Mouse (Mus musculus) liver, postnatal 0 days (tissue): ENCODE results near the gene Klf11. TPM values are rescaled to one million over a fixed set of nuclear protein-coding genes. Genes with fewer than 3 reads are reported as not detected.
A peak's percentile ranks its signal among the peaks of the same experiment; 100 is the strongest.

Experiments
- ATAC-seq: fragments of 200-750 bp; cut with Nextera tagmentation; 2 replicates; pipeline ENCODE4 v1.8.0; 2017; ENCODE audit warnings: mild to moderate bottlenecking, moderate library complexity
- DNase-seq: peaks from one replicate; pipeline ENCODE4 v3.0.0-alpha.2; 2016
- H3K27ac ChIP-seq: fragments of 300-500 bp; sonication (generic); 2 replicates; pipeline ENCODE4 v1.5.1; 2014; ENCODE audit warnings: antibody characterized with exemption, moderate library complexity, mild to moderate bottlenecking, low read depth
- H3K27me3 ChIP-seq: fragments of 300-500 bp; sonication (generic); 2 replicates; pipeline ENCODE4 v1.6.1; 2014; ENCODE audit warnings: low read length, control low read depth, mixed read lengths; ENCODE audit not compliant: insufficient read depth
- H3K36me3 ChIP-seq: fragments of 300-500 bp; sonication (generic); replicated peaks from 2 replicates; pipeline ENCODE4 v1.6.1; 2014; ENCODE audit warnings: mild to moderate bottlenecking, control low read depth, low read length, moderate library complexity, mixed read lengths; ENCODE audit not compliant: insufficient read depth
- H3K4me1 ChIP-seq: fragments of 300-500 bp; sonication (generic); 2 replicates; pipeline ENCODE4 v1.6.1; 2014; ENCODE audit warnings: antibody characterized with exemption, mild to moderate bottlenecking, control low read depth; ENCODE audit not compliant: insufficient read depth
- H3K4me2 ChIP-seq: fragments of 300-500 bp; sonication (generic); 2 replicates; pipeline ENCODE4 v1.6.1; 2014; ENCODE audit warnings: low read depth, mild to moderate bottlenecking, low read length, moderate library complexity, mixed read lengths
- H3K4me3 ChIP-seq: fragments of 300-500 bp; sonication (generic); 2 replicates; pipeline ENCODE4 v1.5.1; 2014; ENCODE audit warnings: low read depth, low read length
- H3K9ac ChIP-seq: fragments of 300-500 bp; sonication (generic); replicated peaks from 2 replicates; pipeline ENCODE4 v1.6.1; 2014; ENCODE audit warnings: mild to moderate bottlenecking, moderate library complexity
- H3K9me3 ChIP-seq: fragments of 300-500 bp; sonication (generic); 2 replicates; pipeline ENCODE4 v1.6.1; 2016; ENCODE audit warnings: mild to moderate bottlenecking, control low read depth, low read length, mixed read lengths
- CTCF ChIP-seq: sonication (generic); IDR thresholded peaks from 2 replicates; pipeline ENCODE4 v1.5.1; 2016; ENCODE audit warnings: antibody characterized with exemption, low read depth
- EP300 ChIP-seq: IDR thresholded peaks from 2 replicates; pipeline ENCODE4 v1.6.1; 2016; ENCODE audit warnings: antibody characterized with exemption, low read depth, mild to moderate bottlenecking
- WGBS: fragments of 180-500 bp; shearing (Covaris S2); extraction: QIAGEN DNeasy Blood & Tissue Kit; methylation state at CpG from one replicate; pipeline ENCODE4 v1.1.7; 2014; ENCODE audit not compliant: insufficient replicate concordance; 5-methylcytosine and 5-hydroxymethylcytosine counted together
- polyA plus RNA-seq: library from polyadenylated mRNA; unstranded; fragments of >200 nt; fragmentation: Nextera tagmentation; extraction: Ambion mirVana; gene quantifications from 2 replicates; pipeline ENCODE4 v1.2.1, GENCODE M21; 2015

Gene Klf11
- 4.0 and 5.3 TPM in 2 replicates for polyA plus RNA-seq

- DNase-seq (peak; percentile 99), ATAC-seq (peak; percentile 86)
- TF ChIP-seq EP300 (peak; percentile 62; the same call in 1 of the 2 replicates), CTCF (no peak; the same call in 1 of the 2 replicates)
- Histone ChIP-seq H3K9me3 (no peaks in the 10 kb centered on the region), H3K9ac (peak within 1 kb of the TSS; percentile 94), H3K4me2 (peak within 1 kb of the TSS; percentile 84), H3K36me3 (peaks cover 30% of the 10 kb centered on the region), H3K4me1 (peaks cover 45% of the 10 kb centered on the region), H3K4me3 (peak within 1 kb of the TSS; percentile 97), H3K27ac (peak within 1 kb of the TSS; percentile 100), H3K27me3 (no peaks in the 10 kb centered on the region)
- WGBS, result under 1% methylated on average over 42 of the region's 68 CpGs
These were observed at the start of gene Klf11 for GRCm38 (mm10) chr12:24651063-24651557. Gene Klf11, plus strand, starts transcription at chr12:24651274.

GRCm38 (mm10) chr12:24603266-24603665 is 47.8 kb upstream of the Klf11 start:
- H3K9me3 ChIP-seq, result no peaks in the 10 kb centered on the region
- DNase-seq, result peak; percentile 80
- no peak overlapping the region for H3K4me3 ChIP-seq
- no peaks in the 10 kb centered on the region for H3K36me3 ChIP-seq
- no peaks in the 10 kb centered on the region for H3K27me3 ChIP-seq
- no peak overlapping the region for H3K27ac ChIP-seq
- H3K4me2 ChIP-seq, result no peak overlapping the region
- no peak for ATAC-seq
- no peak overlapping the region for H3K9ac ChIP-seq
- WGBS, result 40% methylated on average over 2 of the region's 2 CpGs
- H3K4me1 ChIP-seq, result no peaks in the 10 kb centered on the region
- peak; percentile 84 for TF ChIP-seq CTCF
- TF ChIP-seq EP300, result no peak

- H3K27ac ChIP-seq, result no peak overlapping the region
- no peak for DNase-seq
- H3K9me3 ChIP-seq, result no peaks in the 10 kb centered on the region
- no peaks in the 10 kb centered on the region for H3K4me1 ChIP-seq
- no peak overlapping the region for H3K4me2 ChIP-seq
- H3K36me3 ChIP-seq, result no peaks in the 10 kb centered on the region
- no peak for ATAC-seq
- no peaks in the 10 kb centered on the region for H3K27me3 ChIP-seq
- TF ChIP-seq CTCF (no peak), EP300 (no peak)
- H3K4me3 ChIP-seq, result no peak overlapping the region
- 78% methylated on average over 10 of the region's 10 CpGs for WGBS
- no peak overlapping the region for H3K9ac ChIP-seq
These were observed 44.9 kb upstream of the Klf11 start for GRCm38 (mm10) chr12:24606166-24606565.

- H3K36me3 ChIP-seq, result no peaks in the 10 kb centered on the region
- H3K27ac ChIP-seq, result no peak overlapping the region
- DNase-seq (no peak), ATAC-seq (no peak)
- H3K9me3 ChIP-seq, result no peaks in the 10 kb centered on the region
- no peak for TF ChIP-seq EP300
- no peak for TF ChIP-seq CTCF
- no peak overlapping the region for H3K4me2 ChIP-seq
- no peak overlapping the region for H3K4me3 ChIP-seq
- H3K4me1 ChIP-seq, result no peaks in the 10 kb centered on the region
- no peak overlapping the region for H3K9ac ChIP-seq
- WGBS, result 82% methylated on average over 6 of the region's 6 CpGs
- no peaks in the 10 kb centered on the region for H3K27me3 ChIP-seq
These were observed 38.5 kb upstream of the Klf11 start for GRCm38 (mm10) chr12:24612591-24612990.

- no peak for ATAC-seq
- WGBS, result 79% methylated on average over 17 of the region's 17 CpGs
- H3K36me3 ChIP-seq, result no peaks in the 10 kb centered on the region
- no peaks in the 10 kb centered on the region for H3K27me3 ChIP-seq
- H3K9ac ChIP-seq, result no peak overlapping the region
- TF ChIP-seq CTCF (no peak), EP300 (no peak)
- H3K4me1 ChIP-seq, result no peaks in the 10 kb centered on the region
- H3K27ac ChIP-seq, result no peak overlapping the region
- no peak overlapping the region for H3K4me2 ChIP-seq
- no peak overlapping the region for H3K4me3 ChIP-seq
- no peak for DNase-seq
- no peaks in the 10 kb centered on the region for H3K9me3 ChIP-seq
These were observed 36.5 kb upstream of the Klf11 start for GRCm38 (mm10) chr12:24614452-24615075.

- ATAC-seq, result no peak
- 59% methylated on average over 3 of the region's 3 CpGs for WGBS
- no peak for DNase-seq
- no peaks in the 10 kb centered on the region for H3K36me3 ChIP-seq
- no peaks in the 10 kb centered on the region for H3K27me3 ChIP-seq
- no peak overlapping the region for H3K9ac ChIP-seq
- no peak overlapping the region for H3K4me2 ChIP-seq
- H3K9me3 ChIP-seq, result no peaks in the 10 kb centered on the region
- no peaks in the 10 kb centered on the region for H3K4me1 ChIP-seq
- no peak overlapping the region for H3K27ac ChIP-seq
- TF ChIP-seq CTCF, result no peak
- TF ChIP-seq EP300, result no peak
- no peak overlapping the region for H3K4me3 ChIP-seq
These were observed 35.9 kb upstream of the Klf11 start for GRCm38 (mm10) chr12:24615140-24615539.
